Mouse (Mus musculus) lung, adult 10 weeks (tissue): ENCODE results near the gene Zbtb24. TPM values are rescaled to one million over a fixed set of nuclear protein-coding genes. Genes with fewer than 3 reads are reported as not detected.

Experiments
- polyA plus RNA-seq: library from polyadenylated mRNA; stranded (reverse); fragments of 350-450 nt; fragmentation: Illumina TruSeq; extraction: RNeasy Lipid Tissue Mini Kit (QIAGEN cat#74804); gene quantifications from one replicate; pipeline ENCODE4 v1.2.3, GENCODE M21; 2014; ENCODE audit warnings: low read depth, low replicate concordance; ENCODE audit not compliant: insufficient read depth

The Zbtb24 gene
- polyA plus RNA-seq = 7.7 TPM

DNA sequence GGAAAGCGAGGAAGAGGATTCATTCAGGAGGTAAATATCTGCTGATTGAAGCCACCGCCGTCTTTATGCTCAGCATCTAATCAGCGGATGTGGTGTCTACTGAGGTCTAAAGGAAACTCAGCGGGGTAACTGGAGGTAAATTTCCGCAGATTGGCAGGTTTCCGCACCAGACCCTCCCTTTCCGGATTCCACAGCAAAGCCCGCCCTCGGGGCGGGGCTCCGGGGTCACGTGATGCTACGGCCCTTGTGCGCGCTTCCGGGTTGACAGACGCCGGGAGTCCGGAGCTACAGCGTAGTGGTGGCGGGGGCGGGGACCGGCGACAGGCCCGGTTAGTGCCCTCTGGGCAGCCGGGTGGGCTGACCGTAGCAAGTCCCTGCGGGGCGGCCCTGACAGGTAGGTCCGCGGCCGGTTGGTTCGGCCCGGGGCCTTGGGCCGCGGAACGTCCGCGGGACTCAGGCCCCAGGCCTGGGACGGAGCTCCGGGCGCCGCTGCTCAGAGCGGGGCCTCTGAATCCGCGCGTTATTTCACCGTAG lies at the start of gene Zbtb24:
Zbtb24 (plus strand) TSS at position 247 of the 534 bp plus-strand sequence.

DNA sequence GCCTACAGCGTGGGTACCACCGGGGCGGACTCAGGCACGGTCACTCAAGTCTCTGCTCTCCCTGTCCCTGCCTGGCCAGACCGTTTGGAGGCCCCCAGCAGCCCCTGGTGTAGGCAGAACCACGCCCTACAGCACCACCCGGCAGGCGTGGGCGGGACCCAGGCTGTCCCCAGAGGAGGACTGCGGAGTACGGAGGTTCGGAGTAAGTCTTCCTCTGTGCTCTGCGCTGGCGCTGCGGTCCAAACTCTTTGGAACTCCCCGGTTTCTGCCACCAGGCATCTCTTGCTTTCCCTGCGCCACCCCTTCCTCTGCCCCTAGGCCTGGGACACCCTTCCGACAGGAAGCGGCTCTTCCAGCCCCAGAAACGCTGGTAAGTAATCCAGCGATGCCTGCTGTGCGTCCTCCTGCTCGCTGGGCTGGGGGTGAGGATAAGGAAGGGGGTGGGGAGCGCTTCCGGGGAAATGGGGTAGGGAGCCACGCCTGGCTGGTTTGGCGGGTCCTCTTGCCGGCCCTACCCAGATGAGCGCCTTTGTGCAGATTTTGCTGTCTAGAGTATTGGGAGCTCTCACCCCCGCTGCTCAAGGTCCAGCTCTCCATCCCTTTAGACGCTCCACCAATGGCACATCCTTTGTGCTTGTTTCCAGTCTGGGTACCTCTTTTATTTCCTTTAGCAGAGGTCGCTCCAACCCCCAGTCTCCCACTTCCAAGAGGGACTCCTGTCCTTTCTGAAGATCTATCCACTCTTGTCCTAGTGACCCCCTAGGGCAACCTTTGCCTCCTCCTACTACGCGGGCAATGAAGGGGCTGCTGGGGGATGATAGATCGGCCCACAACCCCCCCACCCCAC lies 26.2 kb downstream of the Zbtb24 start, which contains the start of gene Mical1:
Mical1 (plus strand) TSS at position 144 of the 847 bp plus-strand sequence.

DNA sequence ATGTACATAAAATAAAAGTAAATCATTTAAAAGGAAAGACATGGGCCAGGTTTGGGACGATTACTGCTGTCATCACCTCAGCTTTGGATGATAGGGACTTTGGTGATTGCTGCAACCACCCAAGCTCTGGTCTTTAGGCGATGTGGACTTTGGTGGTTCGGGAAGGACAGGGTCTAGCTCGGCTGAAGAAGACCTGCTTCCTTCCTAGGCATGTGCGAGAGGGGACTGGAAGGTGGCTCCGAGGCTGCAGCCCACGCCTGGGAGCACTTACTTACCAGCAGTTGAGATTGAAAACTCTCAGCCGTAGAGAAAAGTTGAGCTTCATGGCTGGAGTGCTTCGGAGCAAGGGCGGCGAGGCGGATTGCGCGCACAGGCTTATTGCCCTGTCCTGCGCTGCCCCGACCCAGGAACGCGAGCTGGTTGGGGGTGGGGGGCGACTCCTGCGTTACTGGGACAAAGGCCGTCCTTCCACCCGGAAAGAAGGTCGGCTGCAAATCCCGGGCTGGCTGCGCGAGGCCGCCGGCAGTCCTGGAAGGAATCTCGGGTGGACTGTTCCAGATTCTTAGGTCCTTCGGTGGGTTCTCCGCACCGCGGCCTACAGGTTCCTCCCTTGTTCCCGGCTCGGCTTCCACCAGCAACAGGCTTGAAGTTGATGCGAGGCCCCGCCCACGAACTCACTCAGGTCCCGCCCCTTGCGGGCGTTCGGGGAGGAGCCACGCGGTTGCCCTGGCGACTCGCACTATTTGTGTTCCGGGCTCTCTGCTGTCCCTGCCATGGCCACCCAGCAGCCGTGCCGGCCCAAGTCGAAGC lies 39.7 kb downstream of the Zbtb24 start, which contains the start of the genes Smpd2 and Ppil6:
Smpd2 (minus strand) TSS at position 662 of the 810 bp plus-strand sequence.
Ppil6 (plus strand) TSS at position 732 of the 810 bp plus-strand sequence.

Other genes with a start within 250 kb of the Zbtb24 start
- gene Fig4, start 147.1 kb upstream of the Zbtb24 start, polyA plus RNA-seq = 9.2 TPM
- 0.61 TPM for gene Ak9, start 146.4 kb upstream of the Zbtb24 start, polyA plus RNA-seq
- 25.0 TPM for gene Mical1, start 25.9 kb downstream of the Zbtb24 start, polyA plus RNA-seq
- gene Smpd2, start 40.0 kb downstream of the Zbtb24 start, polyA plus RNA-seq = 28.0 TPM
- 8.8 TPM for gene Ppil6, start 40.1 kb downstream of the Zbtb24 start, polyA plus RNA-seq
- gene Cd164, start 69.0 kb downstream of the Zbtb24 start, polyA plus RNA-seq = 136 TPM